20 mouse cellular contexts compared by ENCODE assay signal in genomic region chr3:113162300-113162699, GRCm38 (mm10).
"Had no signal": no experiment of that assay in that cellular context is flagged by ENCODE, and none has a peak within 500 bp of the region (broad histone marks: within the 10 kb centered on the region; RNA-seq: fewer than 3 reads in every experiment).

No protein-coding gene starts in this region.

- H3K36me3 ChIP-seq: midbrain, embryonic 10.5 days; midbrain, embryonic 12.5 days; neural tube, embryonic 13.5 days; neural tube, embryonic 15.5 days had no signal

- H3K9me3 ChIP-seq: midbrain, embryonic 10.5 days; midbrain, embryonic 12.5 days; neural tube, embryonic 13.5 days; neural tube, embryonic 15.5 days had no signal

- ATAC-seq: midbrain, embryonic 16.5 days had no signal

- H3K9ac ChIP-seq: liver, embryonic 14.5 days; lung, embryonic 14.5 days; midbrain, embryonic 12.5 days; neural tube, embryonic 13.5 days; neural tube, embryonic 15.5 days had no signal

- H3K4me1 ChIP-seq: midbrain, embryonic 10.5 days; midbrain, embryonic 12.5 days; neural tube, embryonic 13.5 days; neural tube, embryonic 15.5 days had no signal

- H3K4me2 ChIP-seq: lung, embryonic 14.5 days; midbrain, embryonic 12.5 days; neural tube, embryonic 13.5 days; neural tube, embryonic 15.5 days had no signal

- H3K27ac ChIP-seq: liver, embryonic 14.5 days; midbrain, embryonic 10.5 days; midbrain, embryonic 12.5 days; neural tube, embryonic 13.5 days; neural tube, embryonic 15.5 days had no signal

- H3K27me3 ChIP-seq: midbrain, embryonic 12.5 days; neural tube, embryonic 13.5 days; neural tube, embryonic 15.5 days had no signal

- H3K4me3 ChIP-seq: midbrain, embryonic 10.5 days; midbrain, embryonic 12.5 days; myocyte; neural tube, embryonic 13.5 days; neural tube, embryonic 15.5 days had no signal

- DNase-seq: lung, adult 18-20 months; lung, embryonic 14.5 days; lung, postnatal 10 days; lung, postnatal 4 days; midbrain, embryonic 14.5 days; retina, postnatal 1 day; right cerebral cortex, adult 18-20 months; right cerebral cortex, postnatal 25 days; right cerebral cortex, postnatal 4 days; spleen, adult 18-20 months; thymus, adult 18-20 months; thymus, postnatal 14 days; thymus, postnatal 36 days had no signal
